Mouse (Mus musculus) olfactory bulb, adult 2 months (tissue): Measurements from ENCODE around the gene Itpkb. TPM values are rescaled to one million over a fixed set of nuclear protein-coding genes. Genes with fewer than 3 reads are reported as not detected.
A peak's percentile ranks its signal among the peaks of the same experiment; 100 is the strongest.

Source experiments
- H3K27ac ChIP-seq: fragments of 200-500 bp; 2 replicates; pipeline ENCODE4 v1.5.1; 2012; ENCODE audit warnings: low read depth, low read length; ENCODE audit not compliant: insufficient read depth
- H3K4me1 ChIP-seq: fragments of 200-500 bp; 2 replicates; pipeline ENCODE4 v1.6.1; 2012; ENCODE audit warnings: low read length; ENCODE audit not compliant: control insufficient read depth, insufficient read depth
- H3K4me3 ChIP-seq: fragments of 200-500 bp; 2 replicates; pipeline ENCODE4 v1.5.1; 2012; ENCODE audit warnings: mild to moderate bottlenecking, low read depth, low read length, moderate library complexity; ENCODE audit not compliant: insufficient read depth
- CTCF ChIP-seq: fragments of 200-500 bp; IDR thresholded peaks from 2 replicates; pipeline ENCODE4 v1.5.1; 2012; ENCODE audit warnings: low read depth, mild to moderate bottlenecking, low read length, moderate library complexity; ENCODE audit not compliant: insufficient read depth
- POLR2A ChIP-seq: fragments of 200-500 bp; IDR thresholded peaks from 2 replicates; pipeline ENCODE4 v1.6.1; 2012; ENCODE audit warnings: mild to moderate bottlenecking, low read depth, low read length, moderate library complexity; ENCODE audit not compliant: insufficient read depth
- WGBS: fragments of 180-500 bp; shearing (Covaris S2); methylation state at CpG from one replicate; pipeline ENCODE4 v1.1.7; 2018; 5-methylcytosine and 5-hydroxymethylcytosine counted together
- polyA plus RNA-seq: library from polyadenylated mRNA; stranded (reverse); fragments of >200 nt; gene quantifications from 2 replicates; pipeline ENCODE4 v1.2.4, GENCODE M21; 2012; ENCODE audit warnings: low replicate concordance; ENCODE audit not compliant: missing spikeins, insufficient read depth, insufficient read length

The Itpkb gene
- polyA plus RNA-seq, 1 experiment = 86.9 TPM

- Histone ChIP-seq H3K4me1 (no peaks in the 10 kb centered on the region), H3K4me3 (no peak overlapping the region), H3K27ac (no peak overlapping the region)
- no peak for TF ChIP-seq CTCF
- no peak for TF ChIP-seq POLR2A
- 86% methylated on average over 5 of the region's 5 CpGs for WGBS
These were observed 6.8 kb upstream of the Itpkb start for GRCm38 (mm10) chr1:180323491-180323890.

- no peak overlapping the region for H3K27ac ChIP-seq
- no peak for TF ChIP-seq POLR2A
- no peak for TF ChIP-seq CTCF
- 85% methylated on average over 4 of the region's 4 CpGs for WGBS
- no peak overlapping the region for H3K4me3 ChIP-seq
- no peaks in the 10 kb centered on the region for H3K4me1 ChIP-seq
These were observed 6.0 kb upstream of the Itpkb start for GRCm38 (mm10) chr1:180324271-180324670.

GRCm38 (mm10) chr1:180328794-180329665 lies 1.3 kb upstream of the Itpkb start:
- WGBS = 42% methylated on average over 12 of the region's 12 CpGs
- TF ChIP-seq CTCF (no peak), POLR2A (no peak)
- Histone ChIP-seq H3K4me3 (no peak overlapping the region), H3K27ac (no peak overlapping the region), H3K4me1 (peaks cover 31% of the 10 kb centered on the region)

- no peak overlapping the region for H3K27ac ChIP-seq
- no peak for TF ChIP-seq POLR2A
- no peak for TF ChIP-seq CTCF
- H3K4me3 ChIP-seq = no peak overlapping the region
- H3K4me1 ChIP-seq = peaks cover 32% of the 10 kb centered on the region
- WGBS = 22% methylated on average over 6 of the region's 6 CpGs
These were observed 579 bp upstream of the Itpkb start for GRCm38 (mm10) chr1:180329706-180330105.

- 2% methylated on average over 58 of the region's 58 CpGs for WGBS
- H3K4me1 ChIP-seq = peaks cover 34% of the 10 kb centered on the region
- H3K4me3 ChIP-seq = peak overlapping the region; percentile 53
- peak overlapping the region; percentile 40 for H3K27ac ChIP-seq
- no peak for TF ChIP-seq CTCF
- TF ChIP-seq POLR2A = no peak
These were observed 641 bp downstream of the Itpkb start for GRCm38 (mm10) chr1:180330707-180331545.

- TF ChIP-seq CTCF (no peak), POLR2A (no peak)
- 0 out of 2 replicates have a peak overlapping the region, but pooled peaks have one; percentile 23 for H3K27ac ChIP-seq
- peak overlapping the region; percentile 53 for H3K4me3 ChIP-seq
- 11% methylated on average over 21 of the region's 21 CpGs for WGBS
- peaks cover 38% of the 10 kb centered on the region for H3K4me1 ChIP-seq
These were observed 1.3 kb downstream of the Itpkb start for GRCm38 (mm10) chr1:180331546-180332075.

- H3K4me3 ChIP-seq = peak overlapping the region; percentile 53
- WGBS = 4% methylated on average over 72 of the region's 72 CpGs
These were observed 2.0 kb downstream of the Itpkb start for GRCm38 (mm10) chr1:180332076-180332927.

GRCm38 (mm10) chr1:180332928-180333440 lies 2.7 kb downstream of the Itpkb start:
- TF ChIP-seq CTCF (no peak), POLR2A (no peak)
- H3K4me3 ChIP-seq = peak overlapping the region; percentile 53
- H3K4me1 ChIP-seq = peaks cover 39% of the 10 kb centered on the region
- 64% methylated on average over 14 of the region's 14 CpGs for WGBS
- no peak overlapping the region for H3K27ac ChIP-seq

More at GRCm38 (mm10) chr1:180332076-180332927, 2.0 kb downstream of the Itpkb start:
- Histone ChIP-seq H3K4me1 (peaks cover 39% of the 10 kb centered on the region), H3K27ac (no peak overlapping the region; the same call in 1 of the 2 replicates)
- TF ChIP-seq POLR2A (no peak), CTCF (no peak)

- Histone ChIP-seq H3K4me1 (peaks cover 39% of the 10 kb centered on the region), H3K27ac (no peak overlapping the region), H3K4me3 (no peak overlapping the region)
- TF ChIP-seq CTCF = no peak
- TF ChIP-seq POLR2A = no peak
- WGBS = 70% methylated on average over 6 of the region's 6 CpGs
These were observed 3.3 kb downstream of the Itpkb start for GRCm38 (mm10) chr1:180333588-180333987.
